Mouse (Mus musculus) central nervous system, embryonic 14 days (tissue): ENCODE results near the gene Btbd8. TPM values are rescaled to one million over a fixed set of nuclear protein-coding genes. Genes with fewer than 3 reads are reported as not detected.

ENCODE experiments used
- polyA plus RNA-seq: library from polyadenylated mRNA; depleted of rRNA; stranded (reverse); fragments of >200 nt; gene quantifications from 2 replicates; pipeline ENCODE4 v1.2.3, GENCODE M21; 2012; rRNA removed

The Btbd8 gene
- 14.2 and 15.9 TPM in 2 replicates for polyA plus RNA-seq

GRCm38 (mm10) chr5:107437464-107438281 lies at the start of gene Btbd8:
Gene Btbd8 (plus strand): TSS chr5:107437997.

DNA sequence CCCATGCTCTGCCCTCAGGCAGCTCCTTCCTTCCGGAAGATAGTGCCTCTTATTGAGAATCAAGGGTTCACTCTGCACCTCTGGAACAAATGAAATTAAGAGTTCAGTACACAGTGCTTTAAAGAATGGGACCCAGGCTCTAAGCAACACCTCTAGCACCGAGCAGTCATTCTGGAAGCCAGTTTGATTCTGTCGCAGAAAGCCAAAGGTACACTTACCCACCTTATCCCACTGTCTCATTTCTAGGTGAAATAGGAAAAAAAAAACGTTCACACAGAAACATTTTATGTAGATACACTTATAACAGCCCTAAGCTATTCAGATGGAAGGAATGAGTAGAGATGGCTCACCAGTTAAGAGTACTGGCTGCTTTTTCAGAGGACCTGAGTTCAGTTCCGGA lies 35.4 kb upstream of the Btbd8 start, which contains the start of gene Ephx4:
Ephx4 (plus strand) TSS at position 301 of the 400 bp plus-strand sequence.

GRCm38 (mm10) chr5:107431249-107431648 lies 6.5 kb upstream of the Btbd8 start, which contains the start of gene Lpcat2b:
Gene Lpcat2b (plus strand): TSS chr5:107431549.

DNA sequence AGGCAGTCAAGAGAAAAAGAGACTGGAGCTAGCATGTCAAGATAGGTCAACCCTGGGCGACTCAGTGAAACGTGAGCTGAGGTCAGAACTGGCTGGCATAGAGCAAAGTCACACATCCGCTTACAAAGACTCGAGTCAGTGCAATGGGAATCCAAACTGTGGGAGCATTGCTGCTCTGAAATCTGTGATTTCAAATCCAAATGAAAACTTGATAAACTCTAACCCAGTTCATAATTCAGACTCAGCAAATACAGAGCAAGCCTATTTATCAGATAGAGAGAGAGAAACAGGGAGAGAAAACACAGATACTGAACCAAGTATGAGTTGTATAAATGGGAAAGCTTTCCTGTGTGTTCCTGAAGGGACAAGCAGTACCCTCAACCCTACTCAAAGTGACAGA lies 69.5 kb downstream of the Btbd8 start, which contains the start of gene Gm42669:
Gm42669 (plus strand) TSS at position 301 of the 400 bp plus-strand sequence.

DNA sequence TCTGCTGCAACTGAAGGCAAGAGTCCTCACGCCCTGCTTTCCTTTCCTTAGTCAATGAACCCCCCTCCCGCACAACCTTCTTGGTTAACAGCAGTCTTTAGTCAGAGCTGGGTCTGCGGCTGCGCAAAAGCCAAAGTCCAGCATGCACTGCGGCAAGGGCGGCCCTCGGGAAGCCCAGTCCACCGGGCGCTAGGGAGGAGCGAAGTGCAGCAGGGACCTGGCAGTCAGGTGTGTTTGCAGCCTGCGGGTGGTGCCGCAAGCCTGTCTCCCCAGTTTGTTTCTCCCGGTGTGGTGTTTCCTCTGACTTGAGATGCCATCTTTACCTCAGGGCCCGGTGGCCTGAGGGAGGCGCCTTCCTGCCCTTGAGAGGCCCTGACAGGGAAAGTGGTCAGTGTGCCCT lies 96.8 kb downstream of the Btbd8 start, which contains the start of gene 1700028K03Rik:
1700028K03Rik (plus strand) TSS at position 129 of the 400 bp plus-strand sequence.

Other genes starting within 250 kb of the Btbd8 start
- 3.0 and 7.4 TPM in 2 replicates for gene Tgfbr3, start 148.4 kb upstream of the Btbd8 start, polyA plus RNA-seq
- 3.0 and 3.6 TPM in 2 replicates for gene Brdt, start 106.8 kb upstream of the Btbd8 start, polyA plus RNA-seq
- gene Ephx4, start 35.3 kb upstream of the Btbd8 start, polyA plus RNA-seq, result 2.2 and 3.1 TPM in 2 replicates
- gene Lpcat2b, start 6.4 kb upstream of the Btbd8 start, polyA plus RNA-seq, result not detected in 2 replicates
- 0.21 TPM in 2 replicates for gene Gm42669, start 69.6 kb downstream of the Btbd8 start, polyA plus RNA-seq
- gene 1700028K03Rik, start 96.7 kb downstream of the Btbd8 start, polyA plus RNA-seq, result 0.06 and 0.09 TPM in 2 replicates
- gene Rpap2, start 159.4 kb downstream of the Btbd8 start, polyA plus RNA-seq, result 12.2 and 12.5 TPM in 2 replicates
- gene Glmn, start 159.9 kb downstream of the Btbd8 start, polyA plus RNA-seq, result 19.7 and 20.6 TPM in 2 replicates